30 mouse cellular contexts compared by ENCODE assay signal in genomic region chr14:62328606-62329005, GRCm38 (mm10). TPM values are rescaled to one million over a fixed set of nuclear protein-coding genes. Genes with fewer than 3 reads are reported as not detected.
A peak's percentile ranks its signal among the peaks of the same experiment; 100 is the strongest.
DNase-seq lines count a peak whose midpoint lies in the region; ATAC-seq and TF ChIP-seq lines count a peak whose summit lies in the region.
"Had no signal": no experiment of that assay in that cellular context is flagged by ENCODE, and none has a peak within 500 bp of the region (broad histone marks: within the 10 kb centered on the region; RNA-seq: fewer than 3 reads in every experiment).

No protein-coding gene starts in this region.

- H3K4me1 ChIP-seq in heart, embryonic 14.5 days (ENCODE audit: control insufficient read depth in 2 of 2, insufficient read depth in 2 of 2, low read length in 2 of 2): peaks cover 3 to 17% of the 10 kb centered on the region in 2 experiments
- H3K4me1 ChIP-seq in midbrain, embryonic 11.5 days (ENCODE audit: control insufficient read depth, insufficient read depth, low read length): peaks cover 19% of the 10 kb centered on the region
- H3K4me1 ChIP-seq in midbrain, postnatal 0 days (ENCODE audit: insufficient read depth, low read length): no peaks in the 10 kb centered on the region; the same call in 1 of the 2 replicates

- H3K27me3 ChIP-seq in heart, embryonic 14.5 days (ENCODE audit: control insufficient read depth, insufficient read depth, low read length): no peaks in the 10 kb centered on the region
- H3K27me3 ChIP-seq in midbrain, embryonic 11.5 days (ENCODE audit: control insufficient read depth, insufficient read depth, low read length): no peaks in the 10 kb centered on the region
- H3K27me3 ChIP-seq in midbrain, postnatal 0 days (ENCODE audit: insufficient read depth, low read length): no peaks in the 10 kb centered on the region
- H3K27me3 ChIP-seq: embryonic facial prominence, embryonic 15.5 days; forebrain, embryonic 12.5 days; hindbrain, embryonic 13.5 days; limb, embryonic 13.5 days; neural tube, embryonic 13.5 days; Patski had no signal

- no peak for ATAC-seq in heart, embryonic 14.5 days (ENCODE audit: insufficient number of reproducible peaks, insufficient read depth, low FRiP score, low read depth)
- ATAC-seq in midbrain, embryonic 11.5 days (ENCODE audit: low FRiP score): no peak
- no peak for ATAC-seq in midbrain, postnatal 0 days (ENCODE audit: low FRiP score)
- ATAC-seq: forebrain, postnatal 0 days; intestine, embryonic 16.5 days; midbrain, embryonic 16.5 days; Patski had no signal

- no peaks in the 10 kb centered on the region for H3K36me3 ChIP-seq in heart, embryonic 14.5 days (ENCODE audit: control insufficient read depth, insufficient read depth, low read length)
- H3K36me3 ChIP-seq in midbrain, embryonic 11.5 days (ENCODE audit: control insufficient read depth, insufficient read depth, low read length): no peaks in the 10 kb centered on the region
- no peaks in the 10 kb centered on the region for H3K36me3 ChIP-seq in midbrain, postnatal 0 days (ENCODE audit: insufficient read depth, low read length)
- H3K36me3 ChIP-seq: embryonic facial prominence, embryonic 10.5 days; embryonic facial prominence, embryonic 15.5 days; forebrain, embryonic 12.5 days; heart, embryonic 10.5 days; hindbrain, embryonic 13.5 days; limb, embryonic 13.5 days; midbrain, embryonic 10.5 days; neural tube, embryonic 13.5 days had no signal

- WGBS in heart, embryonic 14.5 days: 37% methylated on average over 6 of the region's 6 CpGs
- 40% methylated on average over 6 of the region's 6 CpGs for WGBS in midbrain, embryonic 11.5 days
- WGBS in midbrain, postnatal 0 days: 50% methylated on average over 6 of the region's 6 CpGs

- no peaks in the 10 kb centered on the region for H3K9me3 ChIP-seq in heart, embryonic 14.5 days (ENCODE audit: control insufficient read depth, low read length)
- H3K9me3 ChIP-seq in midbrain, embryonic 11.5 days (ENCODE audit: control insufficient read depth, low read length): no peaks in the 10 kb centered on the region
- no peaks in the 10 kb centered on the region for H3K9me3 ChIP-seq in midbrain, postnatal 0 days (ENCODE audit: low read length)
- H3K9me3 ChIP-seq: embryonic facial prominence, embryonic 10.5 days; embryonic facial prominence, embryonic 15.5 days; forebrain, embryonic 12.5 days; heart, embryonic 10.5 days; hindbrain, embryonic 13.5 days; limb, embryonic 13.5 days; midbrain, embryonic 10.5 days; neural tube, embryonic 13.5 days had no signal

- DNase-seq in heart, adult 9 months (ENCODE audit: low spot score in 2 of 2): no peak
- DNase-seq in kidney, postnatal 14 days: peak; percentile 5
- no peak for DNase-seq in kidney, postnatal 4 days
- DNase-seq in midbrain, embryonic 11.5 days (ENCODE audit: low spot score, missing footprints): peak; percentile 35
- DNase-seq in midbrain, postnatal 0 days (ENCODE audit: low spot score): no peak
- peak; percentile 47 for DNase-seq in yolk sac, embryonic 10.5 days (ENCODE audit: low spot score)
- no peak for DNase-seq in adrenal gland, adult 18-20 months (ENCODE audit: low spot score in 2 of 2)
- DNase-seq: adrenal gland, postnatal 36 days; cerebellum, adult 8-10 months; cerebellum, postnatal 25 days; forebrain, postnatal 0 days; gastrocnemius, postnatal 10 days; heart, postnatal 4 days; lung, embryonic 14.5 days; right cerebral cortex, postnatal 4 days had no signal

- TF ChIP-seq CTCF in midbrain, postnatal 0 days (IDR thresholded peaks at IDR 0.05): no peak

- H3K27ac ChIP-seq in heart, embryonic 14.5 days (replicated peaks in 1 of 2; ENCODE audit: control insufficient read depth in 1 of 2, insufficient read depth in 1 of 2, low read depth in 2 of 2, low read length in 2 of 2): no peak overlapping the region; a peak in 1 of 4 replicates
- no peak overlapping the region for H3K27ac ChIP-seq in midbrain, embryonic 11.5 days (ENCODE audit: low read depth, low read length)
- H3K27ac ChIP-seq in midbrain, postnatal 0 days (ENCODE audit: low read depth, low read length): no peak overlapping the region
- H3K27ac ChIP-seq: embryonic facial prominence, embryonic 10.5 days; embryonic facial prominence, embryonic 15.5 days; forebrain, embryonic 12.5 days; heart, embryonic 10.5 days; hindbrain, embryonic 13.5 days; limb, embryonic 13.5 days; liver, embryonic 14.5 days; neural tube, embryonic 13.5 days; stomach, postnatal 0 days had no signal

- no peak overlapping the region for H3K4me3 ChIP-seq in heart, embryonic 14.5 days (ENCODE audit: control insufficient read depth in 1 of 2, insufficient read depth in 1 of 2, low read depth in 1 of 2, low read length in 2 of 2)
- no peak overlapping the region for H3K4me3 ChIP-seq in midbrain, embryonic 11.5 days (ENCODE audit: low read depth, low read length)
- H3K4me3 ChIP-seq in midbrain, postnatal 0 days (ENCODE audit: low read depth, low read length): no peak overlapping the region
- H3K4me3 ChIP-seq: embryonic facial prominence, embryonic 10.5 days; embryonic facial prominence, embryonic 15.5 days; forebrain, embryonic 12.5 days; heart, embryonic 10.5 days; hindbrain, embryonic 13.5 days; limb, embryonic 13.5 days; midbrain, embryonic 10.5 days; neural tube, embryonic 13.5 days had no signal

- no peak overlapping the region for H3K4me2 ChIP-seq in heart, embryonic 14.5 days (ENCODE audit: low read length)
- H3K4me2 ChIP-seq in midbrain, embryonic 11.5 days: no peak overlapping the region
- no peak overlapping the region for H3K4me2 ChIP-seq in midbrain, postnatal 0 days (ENCODE audit: low read depth, low read length, poor library complexity, severe bottlenecking)
- H3K4me2 ChIP-seq: embryonic facial prominence, embryonic 15.5 days; forebrain, embryonic 12.5 days; hindbrain, embryonic 13.5 days; limb, embryonic 13.5 days; lung, embryonic 14.5 days; neural tube, embryonic 13.5 days had no signal

- peak overlapping the region; percentile 34; the same call in 1 of the 2 replicates for H3K9ac ChIP-seq in heart, embryonic 14.5 days (ENCODE audit: low read length)
- no peak overlapping the region for H3K9ac ChIP-seq in midbrain, embryonic 11.5 days (ENCODE audit: low read length)
- H3K9ac ChIP-seq in midbrain, postnatal 0 days (replicated peaks; ENCODE audit: low read length, poor library complexity, severe bottlenecking): no peak overlapping the region
- H3K9ac ChIP-seq: embryonic facial prominence, embryonic 15.5 days; forebrain, embryonic 12.5 days; forebrain, postnatal 0 days; hindbrain, embryonic 13.5 days; limb, embryonic 13.5 days; lung, embryonic 14.5 days; neural tube, embryonic 13.5 days had no signal

RNA-seq across cellular contexts. Expression of gene Dleu7, which starts 35.8 kb away (rescaled TPM):
- 0.78 and 0.80 TPM in 2 replicates for polyA plus RNA-seq in heart, embryonic 14.5 days (2014; fragmentation: Nextera tagmentation; extraction: Ambion mirVana)
- polyA plus RNA-seq in midbrain, embryonic 11.5 days (2014; fragmentation: Nextera tagmentation; extraction: Ambion mirVana): 3.7 and 5.1 TPM in 2 replicates
- 35.0 TPM in 2 replicates for total RNA-seq in midbrain, postnatal 0 days (2014; rRNA removed)
- polyA plus RNA-seq in midbrain, postnatal 0 days (2015; fragmentation: Nextera tagmentation; extraction: Ambion mirVana): 19.3 and 19.7 TPM in 2 replicates
- not detected for total RNA-seq in adrenal gland, adult 18-20 months (2021)
- total RNA-seq: adrenal gland, postnatal 36 days; MEL had no signal

RNA-seq across cellular contexts. Expression of gene Rnaseh2b, which starts 36.2 kb away (rescaled TPM):
- polyA plus RNA-seq in heart, embryonic 14.5 days (2014; fragmentation: Nextera tagmentation; extraction: Ambion mirVana): 68.9 and 70.4 TPM in 2 replicates
- 78.1 and 89.3 TPM in 2 replicates for polyA plus RNA-seq in midbrain, embryonic 11.5 days (2014; fragmentation: Nextera tagmentation; extraction: Ambion mirVana)
- total RNA-seq in midbrain, postnatal 0 days (2014; rRNA removed): 17.7 and 24.1 TPM in 2 replicates
- 29.8 and 32.8 TPM in 2 replicates for polyA plus RNA-seq in midbrain, postnatal 0 days (2015; fragmentation: Nextera tagmentation; extraction: Ambion mirVana)
- total RNA-seq in adrenal gland, adult 18-20 months (2021): 10 to 100 TPM in 1 of 2 experiments, 1 to 10 TPM in 1; 9.3 to 15.4 TPM

Comparison
In these comparisons a context has a peak if more than half of its experiments do, and no peak if none do; other contexts are left out.
1. DNase-seq: peak in kidney, postnatal 14 days (single experiment), midbrain, embryonic 11.5 days (single experiment) and yolk sac, embryonic 10.5 days (single experiment); none in heart, adult 9 months (0 of 2), kidney, postnatal 4 days (0 of 2), midbrain, postnatal 0 days (single experiment) and adrenal gland, adult 18-20 months (0 of 2).